Mouse (Mus musculus) gastrocnemius, adult 18-20 months (tissue): Measurements from ENCODE around the gene A730015C16Rik. TPM values are rescaled to one million over a fixed set of nuclear protein-coding genes. Genes with fewer than 3 reads are reported as not detected.

Experiments
- DNase-seq: peaks from one replicate; pipeline ENCODE4 v3.0.0; 2021; ENCODE audit warnings: low spot score
- long read RNA-seq, 2 experiments: library from polyadenylated mRNA; stranded (forward); transcript quantifications; one replicate each; pipeline ENCODE4 v2.0.0; 2021
- total RNA-seq, 2 experiments: library from RNA; stranded (reverse); gene quantifications; 2 replicates each; pipeline ENCODE4 v1.2.3; 2021

Gene A730015C16Rik
- total RNA-seq = not detected
- long read RNA-seq, experiment 1 = 0 reads
- long read RNA-seq, experiment 2 = 0 reads

- peak; percentile 29 for DNase-seq
These were observed at the start of gene A730015C16Rik for GRCm38 (mm10) chr4:108848505-108848848. A730015C16Rik (minus strand) TSS chr4:108848619.

GRCm38 (mm10) chr4:108890876-108891275, 42.5 kb upstream of the A730015C16Rik start:
- DNase-seq = no peak

GRCm38 (mm10) chr4:108887456-108887855, 39.0 kb upstream of the A730015C16Rik start:
- DNase-seq = no peak

- no peak for DNase-seq
These were observed 35.4 kb upstream of the A730015C16Rik start for GRCm38 (mm10) chr4:108883815-108884214.

GRCm38 (mm10) chr4:108878963-108879822, 30.8 kb upstream of the A730015C16Rik start, which contains the start of gene Rab3b:
Rab3b (plus strand) TSS chr4:108879063.
- DNase-seq = peak; percentile 33

GRCm38 (mm10) chr4:108877901-108878300, 29.5 kb upstream of the A730015C16Rik start:
- no peak for DNase-seq

GRCm38 (mm10) chr4:108873746-108874145, 25.3 kb upstream of the A730015C16Rik start:
- no peak for DNase-seq

- DNase-seq = peak; percentile 88
These were observed 21.4 kb upstream of the A730015C16Rik start for GRCm38 (mm10) chr4:108869730-108870374.

GRCm38 (mm10) chr4:108866806-108867205, 18.4 kb upstream of the A730015C16Rik start:
- DNase-seq = no peak

- DNase-seq = peak; percentile 88
These were observed 509 bp downstream of the A730015C16Rik start, which contains the start of gene Kti12 for GRCm38 (mm10) chr4:108847715-108848504. Kti12 (plus strand) TSS chr4:108847785.

GRCm38 (mm10) chr4:108845824-108846569, 2.4 kb downstream of the A730015C16Rik start:
- DNase-seq = no peak

- DNase-seq = no peak
These were observed 5.1 kb downstream of the A730015C16Rik start for GRCm38 (mm10) chr4:108843336-108843735.

- no peak for DNase-seq
These were observed 6.4 kb downstream of the A730015C16Rik start for GRCm38 (mm10) chr4:108841920-108842578.

- peak; percentile 67 for DNase-seq
These were observed 10.4 kb downstream of the A730015C16Rik start for GRCm38 (mm10) chr4:108838031-108838430.

GRCm38 (mm10) chr4:108835496-108835895, 12.9 kb downstream of the A730015C16Rik start:
- no peak for DNase-seq

- DNase-seq = no peak
These were observed 13.5 kb downstream of the A730015C16Rik start for GRCm38 (mm10) chr4:108834971-108835311.

GRCm38 (mm10) chr4:108834115-108834970, 14.1 kb downstream of the A730015C16Rik start, which contains the start of gene Txndc12:
Txndc12 (plus strand) TSS chr4:108834601.
- peak; percentile 83 for DNase-seq

GRCm38 (mm10) chr4:108833828-108834114, 14.6 kb downstream of the A730015C16Rik start:
- DNase-seq = no peak
